Comparison of ENCODE assay signal across 14 mouse cellular contexts in the genomic region with DNA sequence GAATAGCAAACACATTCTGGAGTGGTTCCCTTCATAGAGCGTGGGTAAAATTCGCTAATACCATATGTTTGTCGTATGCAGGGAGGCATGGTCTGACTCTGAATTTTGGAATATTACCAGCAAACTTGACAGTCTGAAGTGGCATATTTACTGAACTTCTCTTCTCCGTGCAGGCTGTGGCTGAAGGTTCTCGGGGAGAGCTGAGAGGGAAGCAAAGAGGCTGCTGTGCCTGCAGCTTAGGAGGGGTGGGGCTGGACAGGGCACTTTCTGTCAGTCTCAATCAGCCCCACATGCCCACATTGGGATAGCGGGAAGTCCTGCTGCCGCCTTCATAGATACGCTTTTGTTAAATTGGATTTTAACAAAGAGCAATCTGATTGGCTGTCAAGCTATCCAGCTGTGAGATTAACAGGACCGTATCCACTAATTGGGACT.
DNase-seq lines count a peak whose midpoint lies in the region; ATAC-seq lines count a peak whose summit lies in the region.
"Had no signal": no experiment of that assay in that cellular context is flagged by ENCODE, and none has a peak within 500 bp of the region (broad histone marks: within the 10 kb centered on the region; RNA-seq: fewer than 3 reads in every experiment).

No protein-coding gene starts in this region.

- no peaks in the 10 kb centered on the region for H3K27me3 ChIP-seq in intestine, embryonic 15.5 days (replicated peaks)
- H3K27me3 ChIP-seq in intestine, embryonic 16.5 days (replicated peaks; ENCODE audit: control insufficient read depth, insufficient read depth, low read length): no peaks in the 10 kb centered on the region
- no peaks in the 10 kb centered on the region for H3K27me3 ChIP-seq in forebrain, embryonic 14.5 days (replicated peaks; ENCODE audit: control insufficient read depth, insufficient read depth, low read length)
- no peaks in the 10 kb centered on the region for H3K27me3 ChIP-seq in midbrain, embryonic 12.5 days
- H3K27me3 ChIP-seq: liver, embryonic 15.5 days; Patski had no signal

- no peaks in the 10 kb centered on the region for H3K4me1 ChIP-seq in intestine, embryonic 15.5 days (replicated peaks)
- no peaks in the 10 kb centered on the region for H3K4me1 ChIP-seq in intestine, embryonic 16.5 days (ENCODE audit: control insufficient read depth, insufficient read depth, low read length)
- peaks cover 6% of the 10 kb centered on the region; the same call in 1 of the 2 replicates for H3K4me1 ChIP-seq in forebrain, embryonic 14.5 days (ENCODE audit: control insufficient read depth, insufficient read depth, low read length)
- peaks cover 14% of the 10 kb centered on the region for H3K4me1 ChIP-seq in midbrain, embryonic 12.5 days
- H3K4me1 ChIP-seq: liver, embryonic 15.5 days had no signal

- H3K4me2 ChIP-seq in intestine, embryonic 15.5 days (replicated peaks): no peak overlapping the region
- H3K4me2 ChIP-seq in intestine, embryonic 16.5 days (ENCODE audit: low read depth, low read length): no peak overlapping the region
- H3K4me2 ChIP-seq in forebrain, embryonic 14.5 days (ENCODE audit: low read length): peak overlapping the region; percentile 39
- H3K4me2 ChIP-seq in midbrain, embryonic 12.5 days (replicated peaks): 0 out of 2 replicates have a peak overlapping the region, but pooled peaks have one; percentile 19
- H3K4me2 ChIP-seq: heart, embryonic 11.5 days; liver, embryonic 15.5 days had no signal

- no peak overlapping the region for H3K4me3 ChIP-seq in intestine, embryonic 15.5 days (replicated peaks)
- H3K4me3 ChIP-seq in intestine, embryonic 16.5 days (ENCODE audit: low read length): no peak overlapping the region
- no peak overlapping the region for H3K4me3 ChIP-seq in forebrain, embryonic 14.5 days (ENCODE audit: low read depth, low read length)
- H3K4me3 ChIP-seq in midbrain, embryonic 12.5 days: no peak overlapping the region
- H3K4me3 ChIP-seq: left cerebral cortex, adult 2 months; liver, embryonic 15.5 days had no signal

- 58% methylated on average over 9 of the region's 9 CpGs for WGBS in intestine, embryonic 15.5 days
- 56% methylated on average over 9 of the region's 9 CpGs for WGBS in intestine, embryonic 16.5 days
- 12% methylated on average over 9 of the region's 9 CpGs for WGBS in forebrain, embryonic 14.5 days
- WGBS in midbrain, embryonic 12.5 days: 47% methylated on average over 9 of the region's 9 CpGs

- H3K9me3 ChIP-seq in intestine, embryonic 15.5 days: no peaks in the 10 kb centered on the region
- H3K9me3 ChIP-seq in intestine, embryonic 16.5 days (ENCODE audit: control insufficient read depth, low read length): no peaks in the 10 kb centered on the region
- no peaks in the 10 kb centered on the region for H3K9me3 ChIP-seq in forebrain, embryonic 14.5 days (replicated peaks; ENCODE audit: control insufficient read depth, low read length)
- no peaks in the 10 kb centered on the region for H3K9me3 ChIP-seq in midbrain, embryonic 12.5 days
- H3K9me3 ChIP-seq: liver, embryonic 15.5 days had no signal

- ATAC-seq in intestine, embryonic 15.5 days: peak; percentile 53; the same call in 1 of the 2 replicates
- ATAC-seq in intestine, embryonic 16.5 days: no peak
- ATAC-seq in forebrain, embryonic 14.5 days: peak; percentile 79
- peak; percentile 88 for ATAC-seq in midbrain, embryonic 12.5 days (ENCODE audit: low FRiP score, low read depth)
- ATAC-seq: Patski had no signal

- H3K27ac ChIP-seq in intestine, embryonic 15.5 days: no peak overlapping the region
- no peak overlapping the region for H3K27ac ChIP-seq in intestine, embryonic 16.5 days (ENCODE audit: low read length)
- 0 out of 2 replicates have a peak overlapping the region, but pooled peaks have one; percentile 21 for H3K27ac ChIP-seq in forebrain, embryonic 14.5 days (ENCODE audit: low read depth, low read length)
- no peak overlapping the region for H3K27ac ChIP-seq in midbrain, embryonic 12.5 days (replicated peaks)
- H3K27ac ChIP-seq: left cerebral cortex, adult 2 months; liver, embryonic 15.5 days had no signal

- DNase-seq in embryo, embryonic 11 days: peak; percentile 42
- DNase-seq in forebrain, embryonic 14.5 days (ENCODE audit: low spot score): peak; percentile 61
- no peak for DNase-seq in frontal cortex, postnatal 36 days (ENCODE audit: low spot score in 2 of 2)
- DNase-seq in adrenal gland, postnatal 10 days: no peak
- DNase-seq in kidney, adult 8-10 months: no peak
- DNase-seq: adrenal gland, postnatal 36 days; cerebellum, adult 2 months had no signal

- no peak overlapping the region for H3K9ac ChIP-seq in intestine, embryonic 15.5 days
- H3K9ac ChIP-seq in intestine, embryonic 16.5 days (ENCODE audit: low read depth, low read length): no peak overlapping the region
- H3K9ac ChIP-seq in forebrain, embryonic 14.5 days (ENCODE audit: low read length): no peak overlapping the region
- no peak overlapping the region for H3K9ac ChIP-seq in midbrain, embryonic 12.5 days (replicated peaks)
- H3K9ac ChIP-seq: liver, embryonic 15.5 days had no signal

- H3K36me3 ChIP-seq in intestine, embryonic 15.5 days: no peaks in the 10 kb centered on the region
- H3K36me3 ChIP-seq in intestine, embryonic 16.5 days (ENCODE audit: control insufficient read depth, insufficient read depth, low read length): no peaks in the 10 kb centered on the region
- H3K36me3 ChIP-seq in forebrain, embryonic 14.5 days (ENCODE audit: control insufficient read depth, insufficient read depth, low read length): no peaks in the 10 kb centered on the region
- no peaks in the 10 kb centered on the region for H3K36me3 ChIP-seq in midbrain, embryonic 12.5 days
- H3K36me3 ChIP-seq: liver, embryonic 15.5 days had no signal

Comparison
In these comparisons a context has a peak if more than half of its experiments do, and no peak if none do; other contexts are left out.
1. H3K4me2 ChIP-seq: peak in forebrain, embryonic 14.5 days (single experiment) and midbrain, embryonic 12.5 days (single experiment); none in intestine, embryonic 15.5 days (single experiment) and intestine, embryonic 16.5 days (single experiment).
2. DNase-seq: peak in embryo, embryonic 11 days (single experiment) and forebrain, embryonic 14.5 days (single experiment); none in frontal cortex, postnatal 36 days (0 of 2), adrenal gland, postnatal 10 days (single experiment) and kidney, adult 8-10 months (0 of 2).